Mouse (Mus musculus): ENCODE data around the gene Unk. TPM values are rescaled to one million over a fixed set of nuclear protein-coding genes. Genes with fewer than 3 reads are reported as not detected.
A peak's percentile ranks its signal among the peaks of the same experiment; 100 is the strongest.

The Unk gene
- polyA plus RNA-seq, 1 experiment from 2014 or later: 34.1 TPM

DNA sequence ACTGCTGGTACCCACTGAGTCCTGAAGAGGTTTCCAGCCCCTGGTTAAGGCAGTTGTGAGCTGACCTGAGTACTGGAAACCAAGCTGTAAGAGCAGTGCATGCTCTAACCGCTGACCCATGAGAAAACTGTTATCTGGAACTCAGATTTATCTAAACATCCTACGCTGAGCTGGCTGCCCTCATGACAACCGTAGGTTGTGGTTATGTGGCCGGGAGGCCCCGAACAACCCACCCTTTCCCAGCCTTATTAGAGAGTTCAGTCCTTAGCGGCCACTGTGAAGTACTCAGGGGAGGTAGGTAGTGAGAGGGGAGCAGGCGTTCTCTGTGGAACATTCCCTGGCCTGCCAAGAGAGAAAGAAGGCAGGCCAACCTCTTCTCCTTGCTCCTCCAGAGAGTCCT is 31.1 kb upstream of the Unk start:
- no peaks in the 10 kb centered on the region for H3K9me3 ChIP-seq (ENCODE audit: control insufficient read depth, low read length)
- H3K27ac ChIP-seq (ENCODE audit: low read depth, low read length): no peak overlapping the region
- H3K4me1 ChIP-seq (replicated peaks; ENCODE audit: control insufficient read depth, insufficient read depth, low read length): peaks cover 18% of the 10 kb centered on the region
- H3K36me3 ChIP-seq (ENCODE audit: control insufficient read depth, insufficient read depth, low read length): no peaks in the 10 kb centered on the region
- H3K27me3 ChIP-seq (replicated peaks; ENCODE audit: control insufficient read depth, insufficient read depth, low read length): peaks cover 6% of the 10 kb centered on the region; the same call in 1 of the 2 replicates
- whole genome bisulfite sequencing: 41% methylated on average over 7 of the region's 7 CpGs
- no peak overlapping the region for H3K4me3 ChIP-seq (ENCODE audit: low read depth, low read length)
- no peak overlapping the region for H3K9ac ChIP-seq (ENCODE audit: low read depth, low read length)
- peak overlapping the region; percentile 9; the same call in 1 of the 2 replicates for H3K4me2 ChIP-seq
- DNase-seq (ENCODE audit: low spot score) (no peak), ATAC-seq (replicated peaks; ENCODE audit: low FRiP score) (no peak)

DNA sequence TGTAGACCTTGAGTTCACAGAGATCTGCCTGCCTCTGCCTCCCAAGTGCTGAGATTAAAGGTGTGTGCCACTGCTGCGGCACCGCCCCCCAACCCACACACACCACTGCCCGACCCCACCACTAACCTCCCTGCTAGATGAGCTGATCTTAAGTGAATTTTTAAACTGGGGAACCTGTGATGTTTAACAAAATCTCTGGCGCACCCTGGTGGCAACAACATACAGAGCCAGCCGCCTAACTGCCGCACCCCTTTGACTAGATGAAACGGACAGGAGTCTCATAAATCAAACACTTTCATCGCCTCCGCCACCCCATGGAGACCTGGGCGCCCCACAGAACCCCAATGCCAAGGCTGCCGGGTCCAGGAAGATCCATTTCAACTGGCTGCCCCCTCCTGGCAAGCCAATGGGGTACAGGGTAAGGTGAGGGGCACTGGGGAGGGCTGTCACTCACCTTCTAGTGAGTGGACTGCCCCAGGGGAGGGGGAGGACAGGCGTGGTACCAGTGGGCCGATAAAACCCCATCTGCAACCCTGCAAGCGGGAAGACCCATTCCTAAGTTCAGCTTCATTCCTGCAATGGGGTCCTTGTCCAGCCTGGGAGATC is 30.5 kb upstream of the Unk start:
- Histone ChIP-seq H3K4me2 (peak overlapping the region; percentile 12; the same call in 1 of the 2 replicates), H3K27ac (ENCODE audit: low read depth, low read length) (no peak overlapping the region), H3K9ac (ENCODE audit: low read depth, low read length) (no peak overlapping the region), H3K4me1 (replicated peaks; ENCODE audit: control insufficient read depth, insufficient read depth, low read length) (peaks cover 21% of the 10 kb centered on the region), H3K4me3 (ENCODE audit: low read depth, low read length) (no peak overlapping the region), H3K27me3 (replicated peaks; ENCODE audit: control insufficient read depth, insufficient read depth, low read length) (peaks cover 6% of the 10 kb centered on the region; the same call in 1 of the 2 replicates), H3K36me3 (ENCODE audit: control insufficient read depth, insufficient read depth, low read length) (no peaks in the 10 kb centered on the region), H3K9me3 (ENCODE audit: control insufficient read depth, low read length) (no peaks in the 10 kb centered on the region)
- WGBS: 9% methylated on average over 14 of the region's 14 CpGs
- DNase-seq (ENCODE audit: low spot score) (peak; percentile 71), ATAC-seq (replicated peaks; ENCODE audit: low FRiP score) (no peak)

DNA sequence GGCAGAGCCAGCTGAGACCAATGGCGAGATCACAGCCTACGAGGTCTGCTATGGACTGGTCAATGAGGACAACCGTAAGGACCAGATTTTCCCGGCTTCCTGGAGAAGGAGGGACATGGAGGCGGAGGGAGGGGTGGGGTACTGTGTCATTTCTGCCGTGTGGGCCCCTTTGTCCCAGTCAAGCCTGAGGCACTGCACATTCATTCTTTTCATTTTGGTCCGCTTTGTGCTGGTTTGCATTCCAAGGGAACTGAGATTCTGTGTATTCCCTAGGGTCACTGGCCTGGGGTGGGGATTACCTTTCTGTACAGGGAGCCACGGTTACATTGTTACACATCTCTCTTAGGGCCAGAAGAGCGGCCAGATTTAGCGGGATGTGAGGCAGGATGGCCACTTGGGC is 29.5 kb upstream of the Unk start:
- Histone ChIP-seq H3K36me3 (ENCODE audit: control insufficient read depth, insufficient read depth, low read length) (no peaks in the 10 kb centered on the region), H3K4me2 (no peak overlapping the region), H3K27ac (ENCODE audit: low read depth, low read length) (no peak overlapping the region), H3K4me3 (ENCODE audit: low read depth, low read length) (no peak overlapping the region), H3K9me3 (ENCODE audit: control insufficient read depth, low read length) (no peaks in the 10 kb centered on the region), H3K27me3 (replicated peaks; ENCODE audit: control insufficient read depth, insufficient read depth, low read length) (peaks cover 6% of the 10 kb centered on the region; the same call in 1 of the 2 replicates), H3K9ac (ENCODE audit: low read depth, low read length) (no peak overlapping the region), H3K4me1 (replicated peaks; ENCODE audit: control insufficient read depth, insufficient read depth, low read length) (peaks cover 28% of the 10 kb centered on the region)
- WGBS: 64% methylated on average over 10 of the region's 10 CpGs
- DNase-seq (ENCODE audit: low spot score) (no peak), ATAC-seq (replicated peaks; ENCODE audit: low FRiP score) (no peak)

DNA sequence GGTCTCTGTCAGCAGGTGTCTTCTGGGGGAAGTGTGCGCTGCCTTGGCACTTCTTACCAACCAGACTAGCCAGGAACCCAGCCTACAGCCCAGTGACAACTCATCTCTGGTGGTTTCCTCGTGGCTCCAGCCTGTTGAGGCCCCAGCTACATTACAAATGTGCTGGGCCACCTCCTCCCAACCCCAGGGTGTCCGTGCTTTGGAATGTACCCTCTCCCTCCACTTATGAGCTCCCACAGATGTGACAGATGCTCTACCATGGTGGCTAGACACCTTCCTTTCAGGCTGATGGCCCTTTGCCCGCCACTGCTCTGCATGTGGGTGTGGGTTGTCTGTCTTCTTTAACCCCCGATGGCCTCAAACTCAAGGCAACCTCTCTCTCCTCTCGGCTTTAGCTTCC is 28.4 kb upstream of the Unk start:
- Histone ChIP-seq H3K4me2 (no peak overlapping the region), H3K27me3 (replicated peaks; ENCODE audit: control insufficient read depth, insufficient read depth, low read length) (peaks cover 6% of the 10 kb centered on the region; the same call in 1 of the 2 replicates), H3K9me3 (ENCODE audit: control insufficient read depth, low read length) (no peaks in the 10 kb centered on the region), H3K9ac (ENCODE audit: low read depth, low read length) (no peak overlapping the region), H3K4me3 (ENCODE audit: low read depth, low read length) (no peak overlapping the region), H3K36me3 (ENCODE audit: control insufficient read depth, insufficient read depth, low read length) (no peaks in the 10 kb centered on the region), H3K27ac (ENCODE audit: low read depth, low read length) (no peak overlapping the region), H3K4me1 (replicated peaks; ENCODE audit: control insufficient read depth, insufficient read depth, low read length) (peaks cover 33% of the 10 kb centered on the region)
- WGBS: 69% methylated on average over 6 of the region's 6 CpGs
- DNase-seq (ENCODE audit: low spot score) (no peak), ATAC-seq (replicated peaks; ENCODE audit: low FRiP score) (no peak)

DNA sequence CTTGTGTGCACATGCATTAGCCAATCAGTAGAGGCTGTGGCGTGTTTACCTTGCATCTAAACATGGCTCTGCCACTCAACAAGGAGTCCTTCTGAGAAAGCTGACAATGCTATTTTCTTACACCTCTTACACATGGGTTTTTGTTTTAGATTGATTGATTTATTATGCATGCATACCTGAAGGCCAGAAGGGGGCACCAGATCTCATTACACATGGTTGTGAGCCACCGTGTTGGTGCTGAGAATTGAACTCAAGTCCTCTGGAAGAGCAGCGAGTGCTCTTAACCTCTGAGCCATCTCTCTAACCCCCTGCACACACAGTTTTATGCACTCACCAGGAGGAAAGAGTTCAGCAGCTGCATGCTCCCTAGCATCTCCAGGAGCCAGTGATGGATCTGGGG is 27.2 kb upstream of the Unk start:
- H3K4me1 ChIP-seq (replicated peaks; ENCODE audit: control insufficient read depth, insufficient read depth, low read length): peaks cover 33% of the 10 kb centered on the region
- no peaks in the 10 kb centered on the region for H3K9me3 ChIP-seq (ENCODE audit: control insufficient read depth, low read length)
- H3K27ac ChIP-seq (ENCODE audit: low read depth, low read length): no peak overlapping the region
- H3K27me3 ChIP-seq (replicated peaks; ENCODE audit: control insufficient read depth, insufficient read depth, low read length): peaks cover 6% of the 10 kb centered on the region; the same call in 1 of the 2 replicates
- WGBS: 83% methylated on average over 3 of the region's 3 CpGs
- H3K9ac ChIP-seq (ENCODE audit: low read depth, low read length): no peak overlapping the region
- no peak for DNase-seq (ENCODE audit: low spot score)
- ATAC-seq (replicated peaks; ENCODE audit: low FRiP score): no peak
- H3K4me3 ChIP-seq (ENCODE audit: low read depth, low read length): no peak overlapping the region
- H3K36me3 ChIP-seq (ENCODE audit: control insufficient read depth, insufficient read depth, low read length): peaks cover 3% of the 10 kb centered on the region; the same call in 1 of the 2 replicates
- H3K4me2 ChIP-seq: no peak overlapping the region

DNA sequence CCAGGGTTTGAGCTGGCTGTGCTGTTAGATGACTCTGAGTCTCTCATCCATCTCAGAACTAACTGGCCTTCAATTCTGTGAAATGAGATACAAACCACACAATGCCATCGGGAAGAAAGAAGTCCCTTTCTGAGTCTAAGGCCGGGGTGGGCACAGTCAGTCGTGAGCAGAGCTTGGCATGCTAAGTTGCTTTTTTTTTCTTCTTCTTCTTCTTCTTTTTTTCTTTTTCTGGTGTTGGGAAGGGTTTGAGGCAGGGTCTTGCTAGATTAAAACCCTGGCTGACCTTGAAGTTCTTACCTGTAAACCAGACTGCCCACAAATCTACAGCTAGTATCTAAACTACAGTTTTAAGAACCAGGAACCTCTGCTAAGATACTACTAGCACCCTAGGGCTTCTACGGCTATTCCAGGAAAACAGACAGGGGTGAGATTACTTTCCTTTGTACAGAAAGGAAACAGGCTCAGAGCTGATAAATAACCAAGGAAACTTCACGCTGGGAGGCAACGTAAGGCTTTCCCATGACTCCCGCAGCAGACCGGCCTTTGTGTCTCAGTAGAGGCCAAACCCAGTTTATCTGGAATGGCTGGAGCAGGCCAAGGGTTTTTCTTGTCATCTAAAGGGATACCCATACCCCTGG is 25.8 kb upstream of the Unk start:
- H3K4me2 ChIP-seq: peak overlapping the region; percentile 79
- no peak for DNase-seq (ENCODE audit: low spot score)
- no peaks in the 10 kb centered on the region for H3K9me3 ChIP-seq (ENCODE audit: control insufficient read depth, low read length)
- ATAC-seq (replicated peaks; ENCODE audit: low FRiP score): no peak
- peaks cover 28% of the 10 kb centered on the region for H3K4me1 ChIP-seq (replicated peaks; ENCODE audit: control insufficient read depth, insufficient read depth, low read length)
- peak overlapping the region; percentile 41 for H3K4me3 ChIP-seq (ENCODE audit: low read depth, low read length)
- peaks cover 6% of the 10 kb centered on the region; the same call in 1 of the 2 replicates for H3K27me3 ChIP-seq (replicated peaks; ENCODE audit: control insufficient read depth, insufficient read depth, low read length)
- WGBS: 20% methylated on average over 8 of the region's 8 CpGs
- H3K9ac ChIP-seq (ENCODE audit: low read depth, low read length): peak overlapping the region; percentile 61
- peak overlapping the region; percentile 87 for H3K27ac ChIP-seq (ENCODE audit: low read depth, low read length)
- H3K36me3 ChIP-seq (ENCODE audit: control insufficient read depth, insufficient read depth, low read length): peaks cover 9% of the 10 kb centered on the region; the same call in 1 of the 2 replicates

DNA sequence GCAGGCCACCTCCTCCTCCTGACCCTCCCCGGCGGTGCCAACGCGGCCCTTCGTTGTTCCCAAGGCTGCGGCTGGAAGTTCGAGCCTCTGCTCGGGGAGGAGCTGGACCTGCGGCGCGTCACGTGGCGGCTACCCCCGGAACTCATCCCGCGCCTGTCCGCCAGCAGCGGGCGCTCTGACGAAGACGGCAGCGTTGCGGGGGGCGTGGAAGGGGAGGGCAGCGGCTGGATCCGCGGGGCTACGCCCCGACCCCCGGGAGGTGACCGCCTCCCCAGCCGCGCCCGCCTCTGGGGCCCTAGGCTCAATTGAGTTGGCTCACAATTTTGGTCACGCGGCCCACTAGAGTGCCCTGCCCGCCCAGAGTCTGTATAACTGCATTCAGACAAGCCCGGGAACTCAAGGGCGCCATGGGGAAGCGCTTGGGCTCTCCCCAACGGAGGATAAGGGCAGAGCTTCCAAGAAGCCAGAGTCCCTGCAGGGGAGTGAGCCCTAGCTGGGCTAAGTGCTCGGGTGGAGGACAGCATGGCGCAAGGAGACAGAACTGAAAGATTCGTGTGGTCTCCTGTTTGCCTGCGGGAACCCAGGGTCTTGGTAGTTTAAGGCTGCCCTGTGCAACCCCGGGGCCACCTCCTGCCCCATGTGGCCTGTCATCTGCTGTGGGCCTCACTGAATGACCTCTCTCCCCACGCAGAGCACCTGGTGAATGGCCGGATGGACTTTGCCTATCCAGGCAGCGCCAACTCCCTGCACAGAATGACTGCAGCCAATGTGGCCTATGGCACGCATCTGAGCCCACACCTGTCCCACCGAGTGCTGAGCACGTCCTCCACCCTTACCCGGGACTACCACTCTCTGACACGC is 25.1 kb upstream of the Unk start:
- Histone ChIP-seq H3K36me3 (ENCODE audit: control insufficient read depth, insufficient read depth, low read length) (peaks cover 16% of the 10 kb centered on the region; the same call in 1 of the 2 replicates), H3K9me3 (ENCODE audit: control insufficient read depth, low read length) (no peaks in the 10 kb centered on the region), H3K27ac (ENCODE audit: low read depth, low read length) (peak overlapping the region; percentile 87), H3K4me2 (peak overlapping the region; percentile 79), H3K27me3 (replicated peaks; ENCODE audit: control insufficient read depth, insufficient read depth, low read length) (peaks cover 2% of the 10 kb centered on the region; the same call in 1 of the 2 replicates), H3K4me1 (replicated peaks; ENCODE audit: control insufficient read depth, insufficient read depth, low read length) (peaks cover 23% of the 10 kb centered on the region), H3K4me3 (ENCODE audit: low read depth, low read length) (peak overlapping the region; percentile 41), H3K9ac (ENCODE audit: low read depth, low read length) (peak overlapping the region; percentile 73)
- WGBS: 6% methylated on average over 54 of the region's 54 CpGs
- peak; percentile 81 for ATAC-seq (replicated peaks; ENCODE audit: low FRiP score)
- peak; percentile 95 for DNase-seq (ENCODE audit: low spot score)

DNA sequence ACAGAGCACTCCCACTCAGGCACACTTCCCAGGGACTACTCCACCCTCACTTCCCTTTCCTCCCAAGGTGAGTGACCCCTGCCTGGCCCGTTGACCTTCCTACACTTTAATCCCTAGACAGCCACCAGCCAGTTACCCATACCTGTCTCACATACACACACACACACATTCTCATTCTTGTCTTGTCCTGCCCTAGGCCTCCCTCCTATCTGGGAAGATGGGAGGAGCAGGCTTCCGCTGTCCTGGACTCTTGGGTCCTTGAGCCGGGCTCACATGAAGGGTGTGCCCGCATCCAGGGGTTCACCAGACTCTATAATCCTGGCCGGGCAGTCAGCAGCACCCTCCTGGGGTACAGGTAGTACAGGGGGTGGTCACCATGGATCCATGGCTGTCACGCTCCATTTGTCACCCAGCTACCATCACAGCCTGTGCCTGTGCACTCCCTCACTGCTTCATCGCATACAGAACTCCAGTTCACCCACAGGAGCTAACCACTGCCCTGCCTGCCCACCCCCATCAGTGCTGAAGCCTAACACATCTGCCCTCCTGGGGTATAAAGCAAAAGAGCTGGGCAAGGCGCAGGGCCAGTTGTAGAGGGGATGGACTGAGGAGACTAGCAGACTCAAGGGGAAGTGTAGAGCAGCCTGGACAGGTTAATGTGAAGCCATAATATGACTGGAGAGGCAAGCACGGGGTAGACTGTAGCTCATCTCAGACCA is 24.3 kb upstream of the Unk start:
- Histone ChIP-seq H3K27me3 (replicated peaks; ENCODE audit: control insufficient read depth, insufficient read depth, low read length) (no peaks in the 10 kb centered on the region), H3K9ac (ENCODE audit: low read depth, low read length) (peak overlapping the region; percentile 73), H3K27ac (ENCODE audit: low read depth, low read length) (peak overlapping the region; percentile 87), H3K9me3 (ENCODE audit: control insufficient read depth, low read length) (no peaks in the 10 kb centered on the region), H3K4me1 (replicated peaks; ENCODE audit: control insufficient read depth, insufficient read depth, low read length) (peaks cover 26% of the 10 kb centered on the region), H3K4me3 (ENCODE audit: low read depth, low read length) (peak overlapping the region; percentile 41), H3K4me2 (peak overlapping the region; percentile 79), H3K36me3 (ENCODE audit: control insufficient read depth, insufficient read depth, low read length) (peaks cover 21% of the 10 kb centered on the region; the same call in 1 of the 2 replicates)
- WGBS: 63% methylated on average over 9 of the region's 9 CpGs
- DNase-seq (ENCODE audit: low spot score) (no peak), ATAC-seq (replicated peaks; ENCODE audit: low FRiP score) (no peak)
